ENCODE assay signal across 31 mouse cellular contexts in the genomic region with DNA sequence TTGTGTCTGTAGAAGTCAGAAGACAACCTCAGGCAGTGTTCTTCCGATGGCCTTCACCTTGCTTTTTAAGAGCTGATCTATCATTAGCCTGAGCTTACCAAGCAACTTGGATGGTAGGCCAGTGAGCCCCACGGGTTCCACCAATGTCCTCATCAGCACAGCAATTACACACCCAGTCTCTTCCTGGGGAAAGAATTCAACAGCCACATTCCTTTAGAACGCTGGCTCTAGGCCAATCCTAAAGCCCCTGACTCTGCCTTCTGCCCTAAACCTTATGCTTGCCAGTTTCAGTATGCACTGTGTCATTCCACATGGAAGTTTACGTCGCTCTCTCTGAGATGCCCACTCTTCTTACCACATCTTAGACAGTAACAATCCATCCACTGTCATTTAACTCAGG. TPM values are rescaled to one million over a fixed set of nuclear protein-coding genes. Genes with fewer than 3 reads are reported as not detected.
"Had no signal": no experiment of that assay in that cellular context is flagged by ENCODE, and none has a peak within 500 bp of the region (broad histone marks: within the 10 kb centered on the region; RNA-seq: fewer than 3 reads in every experiment).

No protein-coding gene starts in this region.

- DNase-seq: forebrain, postnatal 0 days; gastrocnemius, postnatal 14 days; gastrocnemius, postnatal 36 days; heart, adult 18-20 months; heart, postnatal 14 days; heart, postnatal 36 days; kidney, adult 11 months; kidney, adult 2 months; kidney, adult 9 months; kidney, postnatal 10 days; kidney, postnatal 36 days; layer of hippocampus, adult 9-11 months; layer of hippocampus, postnatal 36 days; left cerebral cortex, postnatal 4 days had no signal

- H3K4me2 ChIP-seq: heart, embryonic 13.5 days; heart, embryonic 15.5 days; hindbrain, embryonic 13.5 days; hindbrain, embryonic 15.5 days; kidney, embryonic 15.5 days; limb, embryonic 12.5 days; limb, embryonic 15.5 days; liver, embryonic 12.5 days had no signal

- ATAC-seq: forebrain, postnatal 0 days; hindbrain, postnatal 0 days; intestine, embryonic 16.5 days; liver, embryonic 12.5 days had no signal

- H3K27ac ChIP-seq: heart, embryonic 10.5 days; heart, embryonic 13.5 days; heart, embryonic 15.5 days; hindbrain, embryonic 13.5 days; hindbrain, embryonic 15.5 days; hindbrain, postnatal 0 days; kidney, embryonic 15.5 days; limb, embryonic 12.5 days; limb, embryonic 15.5 days; liver, embryonic 12.5 days had no signal

- H3K27me3 ChIP-seq: heart, embryonic 15.5 days; hindbrain, embryonic 13.5 days; hindbrain, embryonic 15.5 days; kidney, embryonic 15.5 days; limb, embryonic 12.5 days; liver, embryonic 12.5 days had no signal

- H3K36me3 ChIP-seq: heart, embryonic 10.5 days; heart, embryonic 13.5 days; heart, embryonic 15.5 days; hindbrain, embryonic 13.5 days; hindbrain, embryonic 15.5 days; kidney, embryonic 15.5 days; limb, embryonic 12.5 days; limb, embryonic 15.5 days; liver, embryonic 12.5 days had no signal

- H3K9ac ChIP-seq: forebrain, postnatal 0 days; heart, embryonic 13.5 days; heart, embryonic 15.5 days; hindbrain, embryonic 13.5 days; hindbrain, embryonic 15.5 days; kidney, embryonic 15.5 days; limb, embryonic 12.5 days; limb, embryonic 15.5 days; liver, embryonic 12.5 days had no signal

- H3K4me3 ChIP-seq: heart, embryonic 10.5 days; heart, embryonic 13.5 days; heart, embryonic 15.5 days; hindbrain, embryonic 13.5 days; hindbrain, embryonic 15.5 days; kidney, embryonic 15.5 days; limb, embryonic 12.5 days; limb, embryonic 15.5 days; liver, embryonic 12.5 days had no signal

- H3K4me1 ChIP-seq: heart, embryonic 10.5 days; heart, embryonic 15.5 days; hindbrain, embryonic 13.5 days; hindbrain, embryonic 15.5 days; kidney, embryonic 15.5 days; limb, embryonic 12.5 days; liver, embryonic 12.5 days had no signal

- H3K9me3 ChIP-seq: heart, embryonic 10.5 days; heart, embryonic 13.5 days; heart, embryonic 15.5 days; hindbrain, embryonic 13.5 days; hindbrain, embryonic 15.5 days; kidney, embryonic 15.5 days; limb, embryonic 12.5 days; limb, embryonic 15.5 days; liver, embryonic 12.5 days had no signal

RNA-seq across cellular contexts. Expression of a gene that starts 52.8 kb away (rescaled TPM):
- polyA plus RNA-seq: forebrain, postnatal 0 days; gonadal fat pad, adult 2 months; heart, embryonic 10.5 days; heart, embryonic 13.5 days; heart, embryonic 15.5 days; heart, postnatal 0 days; hindbrain, embryonic 11.5 days; hindbrain, embryonic 13.5 days; hindbrain, embryonic 15.5 days; hindbrain, postnatal 0 days; intestine, embryonic 14.5 days; intestine, embryonic 16.5 days; kidney, adult 2 months; kidney, embryonic 15.5 days; large intestine, adult 2 months; limb, embryonic 12.5 days; limb, embryonic 15.5 days; liver, adult 2 months; liver, embryonic 12.5 days had no signal
